Mouse (Mus musculus) hindlimb bud, embryonic 11.5 days (tissue): ENCODE measurements around the gene Emc8.
A peak's percentile ranks its signal among the peaks of the same experiment; 100 is the strongest.
"Not testable (repeated sequence)": the region's sequence is repeated elsewhere in the genome, so short reads cannot be mapped to it uniquely, and the experiment has no call there.

Source experiments
- DNase-seq: peaks from one replicate; pipeline ENCODE4 v3.0.0-alpha.2; 2012; ENCODE audit warnings: low read depth, low spot score; ENCODE audit errors: extremely low spot score

The Emc8 gene

DNA sequence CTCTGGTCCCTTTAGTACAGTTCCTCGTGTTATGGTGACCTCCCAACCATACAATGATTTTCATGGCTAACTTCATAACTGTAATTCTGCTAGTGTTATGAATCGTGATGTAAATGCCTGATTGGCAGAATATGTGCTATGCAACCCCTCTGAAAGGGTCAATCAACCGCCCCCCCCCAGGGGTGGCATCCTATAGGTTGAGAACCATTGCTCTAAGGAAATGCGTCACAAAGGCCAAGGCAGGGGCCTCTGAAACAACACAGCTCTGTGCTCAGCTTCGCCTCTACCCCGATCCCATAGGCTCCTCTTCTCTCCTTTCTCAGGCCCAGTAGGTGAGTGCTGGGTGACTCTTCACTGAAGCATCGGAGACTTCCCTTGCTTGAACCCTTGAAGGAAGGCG, 17.2 kb upstream of the Emc8 start:
- DNase-seq: no peak

DNA sequence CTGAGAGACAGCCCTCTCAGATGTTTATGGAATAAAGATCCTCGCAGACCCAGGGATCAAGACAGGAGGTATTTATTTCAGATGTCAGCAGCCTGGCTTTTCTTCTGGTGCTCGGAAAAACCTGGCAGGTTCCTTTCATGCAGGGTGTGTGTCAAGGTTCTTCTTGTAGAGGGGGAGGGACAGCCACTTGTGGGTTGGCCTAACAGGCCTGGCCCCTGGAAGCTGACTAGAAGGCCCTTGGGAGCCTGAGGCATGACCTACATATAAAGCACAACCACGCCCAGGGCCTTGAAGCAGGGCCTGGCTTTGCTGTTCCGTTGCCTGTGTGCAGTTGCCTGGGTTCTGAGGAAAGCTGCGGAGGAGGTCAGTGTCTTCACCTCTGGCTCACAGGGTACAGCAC, 16.7 kb upstream of the Emc8 start:
- DNase-seq: no peak

DNA sequence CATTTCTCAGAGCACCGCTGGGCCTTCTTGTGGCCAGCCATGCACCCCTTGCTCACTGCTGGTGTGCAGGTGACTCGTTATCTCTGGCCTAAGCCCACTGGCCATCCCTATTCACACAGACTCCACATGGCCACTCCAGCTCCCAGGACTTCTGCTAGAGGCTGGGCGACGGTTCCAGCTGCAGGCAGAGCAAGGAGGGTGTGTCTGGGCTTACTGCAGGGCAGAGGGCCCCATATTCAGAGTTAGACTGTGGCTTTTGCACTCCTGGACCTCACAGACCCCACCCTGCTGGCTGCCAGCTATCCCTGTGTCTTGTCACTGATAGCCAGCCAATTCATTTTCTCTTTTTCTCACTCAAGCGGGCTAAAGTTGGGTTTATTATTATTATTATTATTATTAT, 15.7 kb upstream of the Emc8 start:
- DNase-seq: no peak

DNA sequence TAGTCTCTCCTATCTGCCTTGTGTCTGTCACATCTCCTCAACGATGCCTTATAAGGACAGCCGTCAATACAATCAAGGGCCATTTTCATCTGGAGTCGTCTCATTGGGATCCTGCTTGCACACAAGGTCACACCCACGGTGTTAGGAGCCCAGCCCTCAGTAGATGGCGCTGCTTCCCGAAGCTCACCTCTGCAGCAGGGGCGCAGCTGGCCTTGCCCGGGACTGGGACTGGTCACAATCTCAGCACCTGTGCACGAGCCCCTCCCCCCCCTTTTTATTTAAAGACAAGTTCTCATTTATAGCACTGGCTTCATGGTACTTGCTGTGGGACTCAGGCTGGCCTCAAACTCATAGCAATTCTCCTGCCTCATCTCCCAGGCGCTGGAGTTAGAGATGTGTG, 15.2 kb upstream of the Emc8 start:
- no peak for DNase-seq

DNA sequence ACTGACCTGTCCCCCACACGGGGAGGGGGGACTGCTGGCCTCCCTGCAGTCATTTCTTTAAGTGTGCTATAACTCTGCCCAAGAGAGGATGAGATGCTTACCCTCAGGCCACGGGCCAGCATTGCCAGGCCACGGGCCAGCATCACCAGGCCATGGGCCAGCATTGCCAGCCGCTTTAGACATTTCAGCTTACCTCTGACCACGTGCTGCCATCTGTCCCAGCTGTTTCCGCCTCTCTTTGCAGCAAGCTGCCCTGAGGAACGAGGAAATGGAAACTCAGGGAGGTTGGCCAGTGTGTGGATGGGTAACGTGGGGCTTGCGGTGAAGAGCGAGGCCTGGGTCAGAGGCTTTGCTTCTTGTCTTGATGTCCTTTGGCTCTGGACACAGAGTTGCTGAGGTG, 12.7 kb upstream of the Emc8 start:
- no peak for DNase-seq

DNA sequence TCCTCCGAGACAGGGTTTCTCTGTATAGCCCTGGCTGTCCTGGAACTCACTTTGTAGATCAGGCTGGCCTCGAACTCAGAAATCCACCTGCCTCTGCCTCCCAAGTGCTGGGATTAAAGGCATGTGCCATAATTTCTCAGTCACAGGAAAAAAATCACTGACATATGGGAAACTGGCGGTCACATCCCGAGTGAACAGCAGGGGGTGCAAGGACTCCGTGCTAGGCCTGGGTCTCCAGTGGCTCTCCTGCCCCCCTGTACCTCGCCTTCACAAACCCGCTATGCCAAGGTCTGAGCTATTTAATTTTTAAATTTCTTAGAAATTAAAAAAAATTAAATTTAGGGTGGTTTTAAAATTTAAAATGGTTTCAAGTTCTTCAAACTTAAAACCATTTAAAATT, 12.0 kb upstream of the Emc8 start:
- not testable (repeated sequence) for DNase-seq

DNA sequence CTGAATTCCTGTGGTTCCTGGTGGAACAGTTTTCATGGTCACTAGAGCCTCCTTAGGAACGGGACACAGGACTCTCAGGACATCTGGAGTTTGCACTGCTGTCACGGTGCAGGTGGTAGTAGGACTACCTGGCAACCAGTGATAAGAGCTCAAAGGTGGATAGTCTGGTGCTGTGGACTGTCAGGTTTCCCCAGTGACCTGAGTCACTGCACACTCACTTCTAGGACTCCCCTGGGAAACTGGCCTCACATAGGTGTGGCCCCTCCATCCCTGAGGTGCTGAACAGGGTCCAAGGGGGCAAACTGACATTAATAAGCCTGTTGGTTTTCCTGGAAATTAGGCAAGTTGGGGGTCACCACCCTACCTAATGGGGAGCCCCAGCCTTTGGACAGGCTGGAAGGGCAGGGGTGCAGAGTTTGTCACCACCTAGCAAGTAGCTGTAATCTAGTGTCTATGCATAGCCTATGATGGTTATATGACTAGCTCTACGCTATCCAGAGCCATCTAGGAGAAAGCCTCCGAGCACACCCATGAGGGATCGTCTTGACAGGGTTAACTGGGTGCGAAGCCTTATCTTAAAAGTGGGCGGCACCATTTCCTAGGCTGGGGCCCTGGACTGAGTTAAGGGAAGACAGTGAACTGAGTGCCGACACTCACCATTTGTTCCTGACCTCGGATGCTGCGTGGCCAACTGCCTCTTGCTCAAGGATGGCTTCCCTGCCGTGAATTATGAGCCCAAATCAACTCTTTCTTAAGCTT, 11.4 kb upstream of the Emc8 start:
- DNase-seq: no peak

DNA sequence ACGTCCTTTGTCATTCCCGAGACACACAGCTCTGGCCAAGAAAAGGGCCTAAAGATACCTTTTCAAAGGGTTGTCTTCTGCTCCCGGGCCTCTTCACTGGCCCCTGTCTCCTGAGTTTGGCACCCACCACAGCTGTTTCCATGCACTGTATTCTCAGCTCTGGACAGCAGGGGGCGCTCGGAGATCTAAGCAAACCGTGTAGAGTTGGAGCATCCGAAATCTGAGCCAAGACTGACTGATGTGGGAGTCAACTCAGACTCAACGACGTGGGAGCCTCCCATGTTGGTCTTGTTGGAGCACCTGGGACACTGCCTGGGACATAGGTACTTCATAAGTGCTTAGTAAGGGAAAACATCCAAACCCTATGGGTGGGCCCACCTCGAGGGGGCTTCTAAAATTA, 10.1 kb upstream of the Emc8 start:
- DNase-seq: peak; percentile 60

DNA sequence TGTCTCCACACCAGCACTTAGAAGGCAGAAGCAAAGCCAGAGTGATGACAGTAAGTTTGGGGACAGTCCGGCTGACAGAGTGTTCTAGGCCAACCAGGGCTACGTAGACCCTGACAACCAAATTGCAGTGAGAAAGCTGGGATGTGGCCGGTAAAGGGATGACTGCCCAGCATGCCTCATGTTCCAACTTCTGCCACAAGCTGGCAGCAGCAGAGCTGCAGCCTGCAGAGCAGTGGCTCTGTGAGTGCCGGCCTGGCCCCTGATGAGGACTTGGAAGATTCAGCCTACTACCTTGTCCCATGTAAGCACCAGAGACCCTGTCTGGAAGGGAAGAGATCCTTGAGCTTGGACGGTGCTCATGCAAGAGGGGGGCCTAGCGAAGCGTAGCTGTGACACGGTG, 7.3 kb upstream of the Emc8 start:
- no peak for DNase-seq

DNA sequence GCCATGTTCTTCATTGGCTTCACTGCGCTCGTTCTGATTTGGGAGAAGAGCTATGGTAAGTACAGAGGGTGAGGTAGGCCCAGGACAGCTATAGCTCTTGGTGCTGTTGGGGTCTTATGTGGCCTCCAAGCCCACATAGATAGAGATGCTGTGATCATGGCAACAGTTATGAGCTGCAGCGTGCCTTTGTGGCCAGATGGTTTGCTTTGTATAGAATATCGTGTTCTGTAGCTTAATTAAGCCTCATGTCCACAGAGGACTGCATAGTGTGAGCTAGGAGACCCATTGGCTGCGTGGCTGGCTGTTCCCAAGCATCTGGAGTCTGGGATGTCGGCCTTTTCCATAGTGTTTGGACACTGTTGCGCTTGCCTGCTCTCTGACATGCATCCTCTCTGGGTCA, 4.9 kb upstream of the Emc8 start:
- DNase-seq: no peak

DNA sequence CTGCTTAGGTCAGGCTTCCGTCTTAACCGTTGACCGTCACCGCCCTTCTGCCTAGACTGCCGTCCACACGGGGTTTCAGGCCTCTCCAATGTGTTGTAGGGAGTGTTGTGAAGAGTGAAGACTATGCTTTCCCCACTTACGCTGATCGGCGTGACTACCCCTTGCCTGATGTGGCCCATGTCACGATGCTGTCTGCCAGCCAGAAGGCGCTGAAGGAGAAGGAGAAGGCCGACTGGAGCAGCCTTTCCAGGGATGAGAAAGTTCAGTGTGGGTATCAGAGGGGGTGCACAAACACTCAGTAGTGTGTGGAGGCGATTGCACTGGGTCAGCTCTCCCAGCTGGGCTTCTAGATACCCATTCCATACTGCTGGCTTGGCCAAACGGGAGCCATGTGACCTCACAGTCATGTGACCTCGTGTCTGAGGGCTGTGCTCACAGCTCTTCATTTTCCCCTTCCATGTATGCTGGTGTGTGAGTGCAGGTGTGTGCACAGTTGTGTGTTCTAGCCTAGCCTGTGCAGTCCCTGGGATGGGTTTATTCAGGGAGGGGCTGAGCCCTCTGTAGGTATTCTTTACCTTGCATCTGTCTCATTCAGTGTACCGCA, 4.4 kb upstream of the Emc8 start:
- no peak for DNase-seq

DNA sequence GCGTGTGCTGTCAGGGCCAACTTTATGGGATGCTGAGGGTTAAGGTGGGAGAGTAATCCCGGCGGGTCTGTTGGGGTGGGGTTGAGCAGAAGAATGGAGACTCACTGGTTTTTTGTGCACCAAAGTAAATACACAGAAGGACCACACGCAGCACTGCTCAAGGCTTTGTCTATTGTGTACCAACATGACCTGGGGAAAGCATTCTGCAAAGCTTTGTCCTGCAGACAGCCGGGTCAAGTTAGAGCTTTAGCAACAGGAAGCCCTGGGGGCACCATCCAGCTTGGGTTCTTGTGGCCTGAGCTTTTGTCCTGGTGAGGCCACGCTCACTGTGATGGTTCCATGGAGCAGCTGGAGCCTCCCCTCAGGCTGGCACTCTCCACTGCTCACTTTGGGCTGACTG, 3.4 kb upstream of the Emc8 start:
- DNase-seq: no peak

DNA sequence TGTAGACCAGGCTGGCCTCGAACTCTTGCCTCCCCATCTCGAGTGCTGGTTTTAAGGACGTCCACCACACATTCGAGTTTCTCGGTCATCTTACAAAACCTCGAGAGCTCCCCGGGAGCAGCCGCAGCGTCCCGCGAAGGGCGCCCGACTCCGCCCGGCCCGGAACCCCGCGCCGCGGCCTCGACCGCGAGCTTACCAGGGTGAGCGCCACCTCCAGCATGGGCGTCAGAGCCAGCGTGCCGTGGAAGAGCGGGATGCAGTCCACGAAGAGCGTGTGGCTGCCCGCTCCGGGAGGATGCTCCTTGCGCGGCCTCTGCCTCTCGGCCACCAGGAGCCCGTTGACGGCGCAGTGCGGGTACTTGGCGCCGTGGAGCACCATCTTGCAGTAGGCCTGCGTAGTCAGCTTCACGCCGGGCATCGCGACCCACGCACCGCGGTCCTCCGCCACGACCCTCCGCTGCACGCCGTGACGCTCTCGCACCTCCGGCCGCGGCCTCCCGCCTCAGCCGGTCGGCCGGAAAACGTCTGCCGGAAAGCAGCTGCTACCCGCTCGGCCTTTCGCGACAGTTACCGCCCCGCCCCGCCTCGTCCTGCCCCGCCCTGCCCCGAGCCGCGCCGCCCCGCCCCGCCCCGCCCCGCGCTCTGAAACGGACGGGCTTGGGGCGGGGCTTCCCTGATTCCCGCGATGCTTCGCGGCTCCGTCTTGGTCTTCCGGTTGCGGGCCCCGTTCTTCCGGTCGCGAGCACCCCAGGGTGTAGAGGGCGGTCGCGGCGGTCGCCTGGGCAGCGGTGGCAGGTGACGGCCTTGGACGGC, 606 bp downstream of the Emc8 start, which contains the start of the genes Gm27021 and Cox4i1:
Gm27021 (minus strand) TSS at position 519 of the 813 bp plus-strand sequence.
Cox4i1 (plus strand) TSS at position 662 of the 813 bp plus-strand sequence.
- DNase-seq: peak; percentile 44

DNA sequence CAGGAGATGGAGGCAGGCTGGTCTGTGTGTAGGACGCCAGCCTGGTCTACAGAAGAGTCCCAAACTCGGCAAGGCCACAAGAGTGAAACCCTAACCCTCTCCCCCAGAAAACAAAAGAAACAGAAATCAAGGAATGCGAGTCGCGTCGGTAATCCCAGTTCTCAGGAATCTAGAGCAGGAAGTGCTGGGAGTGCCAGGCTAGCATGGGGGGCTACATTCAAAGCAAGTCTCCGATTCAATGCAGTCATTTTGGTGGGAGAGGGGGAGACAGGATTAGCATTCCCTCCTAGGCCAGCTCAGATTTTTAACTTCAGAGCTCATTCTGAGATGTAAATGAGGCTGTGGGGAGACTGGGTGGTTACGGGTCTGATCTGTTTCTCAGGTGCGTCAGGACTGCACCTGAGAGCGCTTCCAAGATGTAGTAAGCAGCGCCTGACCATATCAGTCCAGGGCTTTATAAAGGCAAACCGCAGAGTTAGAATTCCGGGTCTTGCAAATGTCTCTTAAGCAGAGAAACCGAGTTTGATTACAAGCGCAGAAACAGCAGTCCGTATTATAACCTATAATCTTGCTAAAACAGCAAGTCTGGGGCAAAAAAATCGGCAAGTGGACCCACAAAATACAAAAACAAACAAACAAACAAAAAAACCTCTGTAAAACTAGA, 1.4 kb downstream of the Emc8 start:
- no peak for DNase-seq

DNA sequence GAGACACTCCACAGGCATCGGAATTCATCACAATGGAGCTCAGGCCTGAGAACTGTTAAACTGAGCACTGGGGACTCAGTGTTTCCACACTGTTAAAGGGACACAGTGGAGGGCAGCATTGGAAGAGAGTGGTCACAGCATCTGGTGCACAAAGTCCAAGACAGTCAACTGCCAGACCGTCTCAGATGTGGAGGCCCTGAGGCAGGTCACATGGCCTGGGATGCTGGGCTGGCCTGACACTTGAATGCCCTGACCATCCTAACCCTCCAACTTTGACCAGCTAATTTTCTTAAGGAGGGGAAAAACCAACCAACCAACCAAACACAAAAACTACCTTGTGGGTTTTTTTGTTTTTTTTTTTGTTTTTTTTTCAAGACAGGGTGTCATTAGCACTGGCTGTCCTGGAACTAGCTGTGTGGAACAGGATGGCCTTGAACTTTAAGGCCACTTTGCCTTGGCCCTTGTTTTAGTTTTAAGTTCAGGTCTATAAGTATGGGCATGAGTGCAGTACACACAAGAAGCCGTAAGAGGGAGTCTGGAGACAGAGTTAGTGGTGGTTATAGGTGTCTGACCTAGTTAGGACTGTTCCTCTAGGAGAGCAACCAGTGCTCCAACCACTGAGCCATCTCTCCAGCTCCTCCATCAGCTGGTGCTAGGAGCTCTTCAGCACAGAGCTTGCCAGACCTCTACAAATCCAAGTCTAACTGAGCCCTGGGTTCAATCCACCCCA, 2.5 kb downstream of the Emc8 start:
- no peak for DNase-seq

DNA sequence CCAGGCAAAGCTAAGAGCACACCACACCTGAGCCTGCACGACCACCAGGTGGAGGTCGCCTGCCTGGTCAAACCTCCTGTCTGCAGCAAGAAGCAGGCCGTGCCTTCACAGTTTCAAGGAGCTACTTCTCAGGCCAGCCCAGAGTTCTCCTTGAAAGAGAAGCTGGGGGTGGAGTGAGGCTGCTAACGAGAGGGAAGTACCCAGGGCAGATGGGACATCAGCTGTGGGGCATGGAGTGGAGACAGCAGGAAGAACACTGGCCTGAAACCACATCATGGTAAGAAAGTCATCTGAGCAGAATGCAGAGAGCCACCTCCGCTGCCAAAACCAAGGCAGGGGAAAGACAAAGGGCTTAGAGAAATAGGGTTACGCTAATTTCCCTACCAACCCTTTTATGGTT, 3.8 kb downstream of the Emc8 start:
- DNase-seq: no peak

DNA sequence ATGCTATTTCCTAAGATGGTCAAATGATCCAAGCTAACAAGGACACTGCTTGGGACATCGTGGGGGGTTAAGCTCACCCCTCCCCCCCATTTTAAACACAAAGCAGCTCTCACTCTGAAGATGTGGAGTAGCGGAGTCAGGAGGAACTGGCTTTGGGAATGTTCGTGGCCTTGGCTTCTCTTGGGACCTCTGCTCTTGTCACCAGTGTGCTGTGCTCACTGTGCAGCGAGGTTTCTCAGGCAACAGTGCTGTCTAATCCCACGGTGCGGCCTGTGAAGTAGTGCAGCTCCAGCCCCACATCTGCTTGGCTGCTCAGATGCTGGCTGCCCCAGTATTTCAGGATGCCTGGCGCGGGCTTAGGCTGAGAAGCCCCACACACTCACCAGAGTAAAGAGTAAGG, 11.0 kb downstream of the Emc8 start:
- DNase-seq: no peak

DNA sequence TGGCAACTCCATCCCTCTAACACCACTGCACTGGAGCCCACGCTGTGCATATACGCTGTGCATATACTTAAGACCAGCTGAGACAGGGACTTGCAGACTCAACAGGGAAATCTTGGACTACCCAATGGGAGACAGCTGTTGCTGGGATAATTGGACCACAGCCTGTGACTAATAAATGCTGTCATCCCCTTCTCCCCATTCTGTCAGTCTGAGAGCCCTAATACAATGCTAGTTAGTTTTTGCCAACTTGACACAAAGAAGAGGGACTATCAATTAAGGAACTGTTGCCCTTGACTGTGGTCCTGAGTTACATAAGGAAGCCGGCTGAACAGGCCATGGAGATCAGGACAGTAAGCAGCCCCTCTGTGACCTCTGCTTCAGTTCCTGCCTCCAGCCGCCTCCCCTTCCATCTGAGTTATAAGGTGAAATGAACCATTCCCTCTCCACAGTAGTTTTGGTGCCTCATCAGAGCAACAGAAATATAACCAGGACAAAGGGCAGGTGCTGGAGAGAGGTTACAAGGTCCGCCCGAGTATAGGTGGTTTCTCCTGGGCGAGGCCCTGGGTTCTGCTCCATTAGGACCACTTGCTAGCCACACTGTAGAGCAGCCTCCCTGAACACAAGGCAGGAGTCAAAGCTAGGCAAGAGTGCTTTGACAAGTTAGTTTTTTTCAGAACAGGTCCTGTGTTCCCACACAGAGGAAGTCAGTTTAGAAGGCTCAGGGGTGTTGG, 11.9 kb downstream of the Emc8 start:
- DNase-seq: no peak

DNA sequence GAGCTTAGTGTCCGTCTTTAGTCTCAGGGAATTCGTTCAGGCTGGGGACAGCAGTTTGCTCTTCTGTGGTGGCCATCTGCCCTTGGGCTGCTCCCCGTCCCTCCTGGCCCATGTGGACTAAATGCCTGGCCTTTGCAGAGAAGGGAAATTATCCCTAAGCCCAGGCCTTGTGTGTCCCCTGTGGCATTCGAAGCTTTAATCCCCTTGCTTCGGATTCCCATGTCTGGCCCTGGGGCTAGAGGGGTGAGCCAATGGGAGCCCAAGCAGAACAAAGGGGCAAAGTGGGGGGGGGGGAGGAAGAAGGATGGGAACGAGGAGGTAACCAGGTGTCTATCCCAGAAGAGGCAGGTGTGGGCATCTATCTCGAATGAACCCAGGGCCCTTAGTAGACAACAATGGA, 20.8 kb downstream of the Emc8 start, which contains the start of gene 1190005I06Rik:
1190005I06Rik (minus strand) TSS at position 101 of the 400 bp plus-strand sequence.
- DNase-seq: no peak

DNA sequence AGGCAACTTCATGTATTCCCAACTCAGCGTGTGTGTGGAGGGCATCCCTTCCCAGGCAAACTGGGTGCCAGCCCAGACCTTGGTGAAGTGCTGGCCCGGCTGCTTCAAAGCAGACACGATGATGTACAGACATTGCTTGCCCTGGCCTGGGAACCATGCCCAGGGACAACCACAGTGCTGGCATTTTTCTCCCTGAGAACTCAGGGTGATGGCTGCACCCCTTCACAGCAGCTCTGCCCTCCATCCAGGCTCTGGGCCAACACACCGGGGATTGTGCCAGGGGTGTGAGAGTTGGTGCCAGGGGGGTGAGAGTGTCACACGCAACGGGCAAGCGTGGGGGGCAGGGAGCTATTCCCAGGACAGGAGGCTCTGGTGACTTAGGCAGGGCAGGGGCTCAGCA, 23.7 kb downstream of the Emc8 start:
- DNase-seq: no peak
